Mouse (Mus musculus) small intestine, adult 2 months (tissue): ENCODE measurements around the gene Ppp4r4.
"Not testable (repeated sequence)": the region's sequence is repeated elsewhere in the genome, so short reads cannot be mapped to it uniquely, and the experiment has no call there.

Experiments
- CTCF ChIP-seq: fragments of 200-500 bp; IDR thresholded peaks from 2 replicates; pipeline ENCODE4 v1.5.1; 2012; ENCODE audit warnings: low read depth, mild to moderate bottlenecking, control low read depth, inconsistent platforms, low read length, moderate library complexity, mixed read lengths; ENCODE audit not compliant: insufficient replicate concordance, insufficient read length; ENCODE audit errors: extremely low read depth
- POLR2A ChIP-seq: fragments of 200-500 bp; IDR thresholded peaks from 2 replicates; pipeline ENCODE4 v1.6.1; 2012; ENCODE audit warnings: low read depth, mild to moderate bottlenecking, control low read depth, inconsistent platforms, low read length, moderate library complexity

GRCm38 (mm10) chr12:103484200-103484972, 47.7 kb upstream of the Ppp4r4 start:
- not testable (repeated sequence) for TF ChIP-seq POLR2A, CTCF
